Mouse (Mus musculus) heart, postnatal 0 days (tissue): ENCODE measurements at regions not wholly inside any gene's neighbourhood (a gene's known extent, or its start where the extent isn't known, plus 50 kb on each side); places are given as distances from the start of the nearest gene placed in this dataset.

ENCODE experiments used
- ATAC-seq: fragments of 200-750 bp; cut with Nextera tagmentation; 2 replicates; pipeline ENCODE4 v1.8.0; 2017; ENCODE audit warnings: low read depth, moderate number of reproducible peaks, moderate library complexity; ENCODE audit not compliant: insufficient read depth
- DNase-seq: peaks from one replicate; pipeline ENCODE4 v3.0.0-alpha.2; 2016; ENCODE audit warnings: low spot score
- H3K27ac ChIP-seq: fragments of 300-500 bp; sonication (generic); 2 replicates; pipeline ENCODE4 v1.5.1; 2014; ENCODE audit warnings: low read depth, mild to moderate bottlenecking
- H3K27me3 ChIP-seq: fragments of 300-500 bp; sonication (generic); 2 replicates; pipeline ENCODE4 v1.6.1; 2014; ENCODE audit warnings: low read length, mixed read lengths; ENCODE audit not compliant: control insufficient read depth, insufficient read depth
- H3K36me3 ChIP-seq: fragments of 300-500 bp; sonication (generic); replicated peaks from 2 replicates; pipeline ENCODE4 v1.6.1; 2014; ENCODE audit warnings: low read length, mixed read lengths; ENCODE audit not compliant: control insufficient read depth, insufficient read depth
- H3K4me1 ChIP-seq: fragments of 300-500 bp; sonication (generic); 2 replicates; pipeline ENCODE4 v1.6.1; 2014; ENCODE audit warnings: antibody characterized with exemption; ENCODE audit not compliant: control insufficient read depth, insufficient read depth
- H3K4me2 ChIP-seq: fragments of 300-500 bp; sonication (generic); 2 replicates; pipeline ENCODE4 v1.6.1; 2014; ENCODE audit warnings: low read depth, mild to moderate bottlenecking, low read length, moderate library complexity
- H3K4me3 ChIP-seq: fragments of 300-500 bp; sonication (generic); 2 replicates; pipeline ENCODE4 v1.5.1; 2014; ENCODE audit warnings: low read depth, low read length
- H3K9ac ChIP-seq: fragments of 300-500 bp; sonication (generic); replicated peaks from 2 replicates; pipeline ENCODE4 v1.6.1; 2014; ENCODE audit warnings: low read depth, low read length, mixed read lengths
- H3K9me3 ChIP-seq: fragments of 300-500 bp; sonication (generic); replicated peaks from 2 replicates; pipeline ENCODE4 v1.6.1; 2016; ENCODE audit warnings: low read length; ENCODE audit not compliant: control insufficient read depth
- CTCF ChIP-seq: IDR thresholded peaks from 2 replicates; pipeline ENCODE4 v1.5.1; 2016; ENCODE audit warnings: antibody characterized with exemption, control low read depth, low read depth
- EP300 ChIP-seq: IDR thresholded peaks from 2 replicates; pipeline ENCODE4 v1.6.1; 2016; ENCODE audit warnings: antibody characterized with exemption, low read depth
- WGBS: fragments of 180-500 bp; shearing (Covaris S2); extraction: QIAGEN DNeasy Blood & Tissue Kit; methylation state at CpG from one replicate; pipeline ENCODE4 v1.1.7; 2014; 5-methylcytosine and 5-hydroxymethylcytosine counted together

- H3K4me1 ChIP-seq, result no peaks in the 10 kb centered on the region
- no peak for ATAC-seq
- no peaks in the 10 kb centered on the region for H3K27me3 ChIP-seq
- TF ChIP-seq EP300 (no peak), CTCF (no peak)
- no peak overlapping the region for H3K9ac ChIP-seq
- no peak overlapping the region for H3K4me3 ChIP-seq
- 94% methylated on average over 7 of the region's 7 CpGs for WGBS
- H3K36me3 ChIP-seq, result no peaks in the 10 kb centered on the region
- DNase-seq, result no peak
- H3K27ac ChIP-seq, result no peak overlapping the region
- no peaks in the 10 kb centered on the region for H3K9me3 ChIP-seq
- H3K4me2 ChIP-seq, result no peak overlapping the region
These were observed 189.9 kb downstream of the Spry2 start for GRCm38 (mm10) chr14:105706756-105707155.

GRCm38 (mm10) chr14:105698616-105699015, 198.0 kb downstream of the Spry2 start:
- WGBS, result 52% methylated on average over 1 of the region's 1 CpGs
- TF ChIP-seq EP300 (no peak), CTCF (no peak)
- no peak overlapping the region for H3K9ac ChIP-seq
- H3K9me3 ChIP-seq, result no peaks in the 10 kb centered on the region
- H3K36me3 ChIP-seq, result no peaks in the 10 kb centered on the region
- H3K27me3 ChIP-seq, result no peaks in the 10 kb centered on the region
- no peak for ATAC-seq
- H3K4me2 ChIP-seq, result no peak overlapping the region
- no peaks in the 10 kb centered on the region for H3K4me1 ChIP-seq
- DNase-seq, result no peak
- H3K4me3 ChIP-seq, result no peak overlapping the region
- no peak overlapping the region for H3K27ac ChIP-seq

GRCm38 (mm10) chr14:105698086-105698485, 198.5 kb downstream of the Spry2 start:
- Histone ChIP-seq H3K4me3 (no peak overlapping the region), H3K9ac (no peak overlapping the region), H3K4me2 (no peak overlapping the region), H3K27ac (no peak overlapping the region), H3K4me1 (no peaks in the 10 kb centered on the region), H3K27me3 (no peaks in the 10 kb centered on the region), H3K36me3 (no peaks in the 10 kb centered on the region), H3K9me3 (no peaks in the 10 kb centered on the region)
- TF ChIP-seq EP300 (no peak), CTCF (no peak)
- WGBS, result 88% methylated on average over 1 of the region's 1 CpGs
- no peak for ATAC-seq
- DNase-seq, result no peak

- Histone ChIP-seq H3K36me3 (no peaks in the 10 kb centered on the region), H3K9ac (no peak overlapping the region), H3K4me3 (no peak overlapping the region), H3K4me1 (no peaks in the 10 kb centered on the region), H3K27me3 (no peaks in the 10 kb centered on the region), H3K27ac (no peak overlapping the region), H3K4me2 (no peak overlapping the region), H3K9me3 (no peaks in the 10 kb centered on the region)
- 86% methylated on average over 13 of the region's 13 CpGs for WGBS
- DNase-seq (no peak), ATAC-seq (no peak)
- no peak for TF ChIP-seq EP300
- no peak for TF ChIP-seq CTCF
These were observed 199.2 kb downstream of the Spry2 start for GRCm38 (mm10) chr14:105697398-105697797.

- Histone ChIP-seq H3K9ac (no peak overlapping the region), H3K9me3 (no peaks in the 10 kb centered on the region), H3K36me3 (no peaks in the 10 kb centered on the region), H3K4me3 (no peak overlapping the region), H3K4me2 (no peak overlapping the region), H3K4me1 (no peaks in the 10 kb centered on the region), H3K27ac (no peak overlapping the region), H3K27me3 (no peaks in the 10 kb centered on the region)
- ATAC-seq, result no peak
- no peak for DNase-seq
- TF ChIP-seq CTCF (no peak), EP300 (no peak)
These were observed 201.7 kb downstream of the Spry2 start for GRCm38 (mm10) chr14:105694969-105695368.

GRCm38 (mm10) chr14:105693713-105694112, 202.9 kb downstream of the Spry2 start:
- no peaks in the 10 kb centered on the region for H3K27me3 ChIP-seq
- no peak for ATAC-seq
- WGBS, result 78% methylated on average over 4 of the region's 4 CpGs
- H3K4me3 ChIP-seq, result no peak overlapping the region
- no peak overlapping the region for H3K9ac ChIP-seq
- no peaks in the 10 kb centered on the region for H3K36me3 ChIP-seq
- H3K27ac ChIP-seq, result no peak overlapping the region
- no peaks in the 10 kb centered on the region for H3K9me3 ChIP-seq
- DNase-seq, result no peak
- H3K4me1 ChIP-seq, result no peaks in the 10 kb centered on the region
- TF ChIP-seq CTCF, result no peak
- no peak for TF ChIP-seq EP300
- no peak overlapping the region for H3K4me2 ChIP-seq
